Mouse (Mus musculus) limb, embryonic 14.5 days (tissue): ENCODE measurements around the gene Ptpn9. TPM values are rescaled to one million over a fixed set of nuclear protein-coding genes. Genes with fewer than 3 reads are reported as not detected.
A peak's percentile ranks its signal among the peaks of the same experiment; 100 is the strongest.

Experiments used
- ATAC-seq: fragments of 200-750 bp; cut with Nextera tagmentation; 2 replicates; pipeline ENCODE4 v1.8.0; 2017; ENCODE audit warnings: low read depth, moderate number of reproducible peaks, moderate TSS enrichment; ENCODE audit not compliant: low FRiP score
- DNase-seq: peaks from one replicate; pipeline ENCODE4 v3.0.0-alpha.2; 2015; ENCODE audit warnings: low spot score
- H3K27ac ChIP-seq: fragments of 300-500 bp; sonication (generic); replicated peaks from 2 replicates; pipeline ENCODE4 v1.5.1; 2014; ENCODE audit warnings: low read depth, mild to moderate bottlenecking, low read length, moderate library complexity, mixed read lengths
- H3K27me3 ChIP-seq: fragments of 300-500 bp; sonication (generic); 2 replicates; pipeline ENCODE4 v1.6.1; 2014; ENCODE audit warnings: low read length, mixed read lengths; ENCODE audit not compliant: control insufficient read depth, insufficient read depth
- H3K36me3 ChIP-seq: fragments of 300-500 bp; sonication (generic); 2 replicates; pipeline ENCODE4 v1.6.1; 2014; ENCODE audit warnings: mild to moderate bottlenecking, low read length, moderate library complexity, mixed read lengths; ENCODE audit not compliant: control insufficient read depth, insufficient read depth
- H3K4me1 ChIP-seq: fragments of 300-500 bp; sonication (generic); 2 replicates; pipeline ENCODE4 v1.6.1; 2014; ENCODE audit warnings: antibody characterized with exemption, low read length, mixed read lengths; ENCODE audit not compliant: control insufficient read depth, insufficient read depth
- H3K4me2 ChIP-seq: fragments of 300-500 bp; sonication (generic); replicated peaks from 2 replicates; pipeline ENCODE4 v1.6.1; 2014; ENCODE audit warnings: low read depth, mild to moderate bottlenecking, low read length, moderate library complexity; ENCODE audit not compliant: severe bottlenecking
- H3K4me3 ChIP-seq: fragments of 300-500 bp; sonication (generic); replicated peaks from 2 replicates; pipeline ENCODE4 v1.5.1; 2014; ENCODE audit warnings: low read length
- H3K9ac ChIP-seq: fragments of 300-500 bp; sonication (generic); 2 replicates; pipeline ENCODE4 v1.6.1; 2014; ENCODE audit warnings: mild to moderate bottlenecking, low read depth, low read length, moderate library complexity; ENCODE audit not compliant: severe bottlenecking
- H3K9me3 ChIP-seq: fragments of 300-500 bp; sonication (generic); 2 replicates; pipeline ENCODE4 v1.6.1; 2016; ENCODE audit warnings: low read length; ENCODE audit not compliant: control insufficient read depth
- POLR2A ChIP-seq: fragments of 200-500 bp; IDR thresholded peaks from 2 replicates; pipeline ENCODE4 v1.8.0; 2012; ENCODE audit warnings: inconsistent platforms, mild to moderate bottlenecking, moderate library complexity, borderline replicate concordance; ENCODE audit not compliant: insufficient read depth, insufficient read length; ENCODE audit errors: extremely low read depth
- WGBS: fragments of 180-500 bp; shearing (Covaris S2); extraction: QIAGEN DNeasy Blood & Tissue Kit; methylation state at CpG from one replicate; pipeline ENCODE4 v1.1.7; 2014; 5-methylcytosine and 5-hydroxymethylcytosine counted together
- polyA plus RNA-seq, 2 experiments: library from polyadenylated mRNA; depleted of rRNA in 1 of 2; stranded (reverse) in 1 of 2; unstranded in 1 of 2; fragments of >200 nt; fragmentation: Nextera tagmentation in 1 of 2; extraction: Ambion mirVana in 1 of 2; gene quantifications; 2 replicates each; pipeline versions ENCODE4 v1.2.1 to v1.2.3; 2012 to 2014

Ptpn9 gene
- polyA plus RNA-seq, 2 experiments, result 38.3 to 41.8 TPM

DNA sequence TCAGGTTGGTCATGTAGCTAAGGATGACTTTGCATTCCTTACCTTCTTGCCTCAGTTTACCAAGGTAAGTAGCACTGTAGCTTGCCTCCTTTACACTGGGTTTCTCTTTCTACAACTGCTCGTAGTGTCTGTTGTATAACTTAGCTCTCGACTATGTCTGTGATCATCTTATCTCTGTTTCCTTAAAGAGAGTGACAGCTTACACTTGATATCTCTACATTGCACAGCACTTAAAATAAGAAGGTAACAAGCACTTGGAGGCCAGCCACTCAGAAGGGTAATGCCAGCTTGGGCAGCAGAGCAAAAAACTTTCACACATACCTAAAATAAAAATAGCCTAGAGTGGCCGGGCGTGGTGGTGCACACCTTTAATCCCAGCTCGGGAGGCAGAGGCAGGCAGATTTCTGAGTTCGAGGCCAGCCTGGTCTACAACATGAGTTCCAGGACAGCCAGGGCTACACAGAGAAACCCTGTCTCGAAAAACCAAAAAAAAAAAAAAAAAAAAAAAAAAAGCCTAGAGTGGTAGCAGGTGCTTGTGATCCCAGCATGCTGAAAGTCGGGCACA, 20.7 kb upstream of the Ptpn9 start:
- H3K4me3 ChIP-seq, result no peak overlapping the region
- no peaks in the 10 kb centered on the region for H3K4me1 ChIP-seq
- H3K27me3 ChIP-seq, result no peaks in the 10 kb centered on the region
- no peaks in the 10 kb centered on the region for H3K9me3 ChIP-seq
- H3K36me3 ChIP-seq, result peaks cover 21% of the 10 kb centered on the region; the same call in 1 of the 2 replicates
- 79% methylated on average over 8 of the region's 8 CpGs for WGBS
- no peak for TF ChIP-seq POLR2A
- H3K4me2 ChIP-seq, result no peak overlapping the region
- no peak for DNase-seq
- no peak overlapping the region for H3K27ac ChIP-seq
- ATAC-seq, result no peak
- no peak overlapping the region for H3K9ac ChIP-seq

DNA sequence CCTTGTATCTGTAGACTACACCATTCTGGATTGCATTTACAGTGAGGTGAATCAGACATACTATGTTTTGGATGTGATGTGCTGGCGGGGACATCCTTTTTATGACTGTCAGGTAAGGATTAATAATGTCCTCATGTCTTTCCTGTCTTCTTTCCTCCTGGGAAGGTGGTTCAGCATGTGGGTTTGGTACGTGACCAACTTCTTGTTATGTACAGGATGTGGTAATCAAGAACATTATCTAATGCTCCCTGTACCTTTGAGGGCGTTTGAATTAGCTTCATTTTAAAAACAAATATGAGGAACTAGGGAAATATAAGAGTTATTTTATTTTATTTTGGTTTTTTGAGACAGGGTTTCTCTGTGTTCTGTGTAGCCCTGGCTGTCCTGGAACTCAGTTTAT, 19.5 kb upstream of the Ptpn9 start:
- no peaks in the 10 kb centered on the region for H3K9me3 ChIP-seq
- no peak for TF ChIP-seq POLR2A

DNA sequence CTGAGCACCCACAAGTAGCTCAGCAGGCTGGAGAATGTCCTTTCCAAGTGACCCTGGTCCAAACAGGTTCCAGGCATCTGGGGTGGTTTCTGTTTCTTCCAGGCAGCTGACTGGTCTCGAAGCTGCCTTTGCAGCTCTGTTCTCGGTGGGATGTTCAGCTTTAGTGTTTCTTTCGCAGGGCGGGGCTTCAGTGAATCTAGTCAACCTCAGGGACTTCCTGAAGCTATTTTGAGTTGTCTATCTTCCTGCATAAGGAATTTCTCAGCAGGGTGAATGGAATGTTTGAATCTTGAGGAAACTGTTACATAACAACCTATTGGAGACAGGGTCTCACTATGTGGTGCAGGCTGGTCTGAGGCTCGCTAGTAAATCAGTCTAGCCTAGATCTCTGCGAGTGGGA, 14.5 kb upstream of the Ptpn9 start:
- no peak for ATAC-seq
- DNase-seq, result no peak
- 89% methylated on average over 6 of the region's 6 CpGs for WGBS
- H3K27ac ChIP-seq, result no peak overlapping the region
- H3K9me3 ChIP-seq, result no peaks in the 10 kb centered on the region
- no peaks in the 10 kb centered on the region for H3K27me3 ChIP-seq
- H3K36me3 ChIP-seq, result peaks cover 19% of the 10 kb centered on the region
- no peak overlapping the region for H3K9ac ChIP-seq
- H3K4me1 ChIP-seq, result no peaks in the 10 kb centered on the region
- no peak for TF ChIP-seq POLR2A
- no peak overlapping the region for H3K4me3 ChIP-seq
- no peak overlapping the region for H3K4me2 ChIP-seq

More for the DNA sequence above, 19.5 kb upstream of the Ptpn9 start:
- Histone ChIP-seq H3K4me3 (no peak overlapping the region), H3K27me3 (no peaks in the 10 kb centered on the region), H3K4me1 (no peaks in the 10 kb centered on the region), H3K4me2 (no peak overlapping the region), H3K27ac (no peak overlapping the region), H3K36me3 (peaks cover 26% of the 10 kb centered on the region), H3K9ac (no peak overlapping the region)
- no peak for ATAC-seq
- no peak for DNase-seq
- whole genome bisulfite sequencing, result 72% methylated on average over 3 of the region's 3 CpGs

DNA sequence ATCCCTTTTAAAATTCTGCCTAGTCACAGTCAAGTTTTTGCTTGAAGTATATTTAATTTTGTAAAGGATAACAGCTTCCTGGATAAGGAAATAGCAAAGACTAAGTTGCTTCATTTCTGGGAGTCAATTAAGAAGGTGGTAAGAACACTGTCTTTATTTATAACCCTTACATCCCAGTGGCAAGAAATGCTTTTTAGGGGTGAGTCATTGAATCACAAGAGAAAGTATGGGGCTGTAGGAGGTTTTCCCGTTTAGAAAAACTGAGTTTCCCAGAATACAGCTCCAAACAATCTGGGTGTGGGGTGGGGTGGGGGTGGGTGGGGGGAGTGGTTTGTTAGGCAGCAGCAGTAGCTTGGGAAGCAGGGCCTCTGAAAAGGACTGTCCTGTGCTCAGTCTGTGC, 13.2 kb upstream of the Ptpn9 start:
- H3K27ac ChIP-seq, result no peak overlapping the region
- no peak overlapping the region for H3K9ac ChIP-seq
- 77% methylated on average over 1 of the region's 1 CpGs for WGBS
- no peaks in the 10 kb centered on the region for H3K27me3 ChIP-seq
- no peak for TF ChIP-seq POLR2A
- no peak overlapping the region for H3K4me2 ChIP-seq
- no peaks in the 10 kb centered on the region for H3K9me3 ChIP-seq
- no peak for DNase-seq
- ATAC-seq, result no peak
- H3K4me3 ChIP-seq, result no peak overlapping the region
- no peaks in the 10 kb centered on the region for H3K4me1 ChIP-seq
- peaks cover 19% of the 10 kb centered on the region for H3K36me3 ChIP-seq

DNA sequence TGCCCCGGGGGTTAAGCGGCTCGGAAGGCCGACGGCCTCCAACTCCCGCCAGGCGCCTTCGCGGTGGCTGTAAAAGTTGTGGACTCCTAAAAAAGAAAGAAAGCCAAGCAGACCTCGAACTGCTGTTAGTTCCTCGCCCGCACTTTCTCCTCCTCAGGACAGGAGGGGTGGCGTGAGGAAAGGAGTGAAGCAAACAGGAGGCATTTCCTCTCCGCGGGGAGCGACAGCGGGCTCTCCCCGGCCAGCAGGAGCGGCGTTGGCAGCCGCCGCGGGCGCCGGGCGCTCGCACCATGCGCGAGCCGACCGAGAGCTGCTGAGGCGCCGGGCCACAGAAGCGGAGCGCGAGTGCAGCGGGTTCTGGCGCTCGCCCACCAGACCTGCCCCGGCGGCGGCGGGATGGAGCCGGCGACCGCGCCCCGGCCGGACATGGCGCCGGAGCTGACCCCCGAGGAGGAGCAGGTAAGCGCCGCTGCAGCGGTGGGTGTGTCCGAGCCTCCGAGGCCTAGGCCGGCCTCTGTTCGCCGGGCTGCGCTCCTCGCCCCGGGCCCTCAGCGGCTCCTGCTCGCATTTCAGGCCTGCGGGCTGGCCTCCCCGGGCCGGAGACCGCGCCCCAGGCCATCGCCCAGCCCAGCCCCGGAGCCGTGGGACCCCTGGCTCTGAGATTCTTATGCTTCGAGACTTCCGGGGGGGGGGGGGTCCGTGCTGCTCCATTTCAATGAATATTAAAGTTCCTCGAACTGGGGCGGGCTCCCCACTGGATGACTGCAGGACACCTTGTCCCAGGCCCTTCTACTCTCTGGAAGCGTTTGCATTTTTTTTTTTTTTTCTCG, 690 bp downstream of the Ptpn9 start:
- DNase-seq, result peak; percentile 38
- Histone ChIP-seq H3K9ac (peak overlapping the region; percentile 97), H3K4me1 (peaks cover 5% of the 10 kb centered on the region), H3K27ac (peak overlapping the region; percentile 98), H3K36me3 (no peaks in the 10 kb centered on the region), H3K4me2 (peak overlapping the region; percentile 66), H3K27me3 (no peaks in the 10 kb centered on the region), H3K4me3 (peak overlapping the region; percentile 72), H3K9me3 (no peaks in the 10 kb centered on the region)
- ATAC-seq, result peak; percentile 55
- WGBS, result under 1% methylated on average over 52 of the region's 80 CpGs
- TF ChIP-seq POLR2A, result 0 out of 2 replicates have a peak, but pooled peaks have one; percentile 27
